Mouse (Mus musculus): ENCODE results near the gene Krt12. TPM values are rescaled to one million over a fixed set of nuclear protein-coding genes. Genes with fewer than 3 reads are reported as not detected.

The Krt12 gene
- polyA plus RNA-seq, 1 experiment from 2014 or later = 0.09 TPM

- Histone ChIP-seq H3K27me3 (replicated peaks) (no peaks in the 10 kb centered on the region), H3K27ac (no peak overlapping the region), H3K9me3 (no peaks in the 10 kb centered on the region), H3K36me3 (no peaks in the 10 kb centered on the region), H3K4me1 (no peaks in the 10 kb centered on the region), H3K4me2 (no peak overlapping the region), H3K9ac (no peak overlapping the region), H3K4me3 (replicated peaks) (no peak overlapping the region)
- no peak for ATAC-seq (ENCODE audit: insufficient read depth, low FRiP score, low read depth)
- 12% methylated on average over 3 of the region's 3 CpGs for WGBS
Observed at GRCm38 (mm10) chr11:99369229-99369628, 52.8 kb downstream of the Krt12 start.

GRCm38 (mm10) chr11:99366791-99367190, 55.3 kb downstream of the Krt12 start:
- Histone ChIP-seq H3K4me2 (no peak overlapping the region), H3K36me3 (no peaks in the 10 kb centered on the region), H3K27ac (no peak overlapping the region), H3K9me3 (no peaks in the 10 kb centered on the region), H3K9ac (no peak overlapping the region), H3K4me1 (no peaks in the 10 kb centered on the region), H3K4me3 (replicated peaks) (no peak overlapping the region), H3K27me3 (replicated peaks) (no peaks in the 10 kb centered on the region)
- WGBS = 37% methylated on average over 10 of the region's 10 CpGs
- no peak for ATAC-seq (ENCODE audit: insufficient read depth, low FRiP score, low read depth)

Other genes with a start within 250 kb of the Krt12 start
- 202 and 210 TPM in 2 replicates for gene Smarce1, start 191.2 kb downstream of the Krt12 start, polyA plus RNA-seq (2015; fragmentation: Nextera tagmentation; extraction: Ambion mirVana)
- 0.17 and 0.31 TPM in 2 replicates for gene Krt222, start 178.2 kb downstream of the Krt12 start, polyA plus RNA-seq (2015; fragmentation: Nextera tagmentation; extraction: Ambion mirVana)
- gene Krt24, start 137.0 kb downstream of the Krt12 start, polyA plus RNA-seq (2015; fragmentation: Nextera tagmentation; extraction: Ambion mirVana) = not detected in 2 replicates
- gene Krt25, start 99.3 kb downstream of the Krt12 start, polyA plus RNA-seq (2015; fragmentation: Nextera tagmentation; extraction: Ambion mirVana) = 0.06 TPM in 1 of 2 replicates, not detected in the other
- gene Krt26, start 84.3 kb downstream of the Krt12 start, polyA plus RNA-seq (2015; fragmentation: Nextera tagmentation; extraction: Ambion mirVana) = 0.06 TPM in 1 of 2 replicates, not detected in the other
- not detected in 2 replicates for gene Krt27, start 71.2 kb downstream of the Krt12 start, polyA plus RNA-seq (2015; fragmentation: Nextera tagmentation; extraction: Ambion mirVana)
- 0.08 TPM in 2 replicates for gene Krt28, start 47.4 kb downstream of the Krt12 start, polyA plus RNA-seq (2015; fragmentation: Nextera tagmentation; extraction: Ambion mirVana)
- 22.2 and 24.5 TPM in 2 replicates for gene Krt10, start 32.9 kb downstream of the Krt12 start, polyA plus RNA-seq (2015; fragmentation: Nextera tagmentation; extraction: Ambion mirVana)
- 17.1 and 19.7 TPM in 2 replicates for gene Krt20, start 15.9 kb upstream of the Krt12 start, polyA plus RNA-seq (2015; fragmentation: Nextera tagmentation; extraction: Ambion mirVana)
- 33.1 and 41.9 TPM in 2 replicates for gene Krt23, start 70.9 kb upstream of the Krt12 start, polyA plus RNA-seq (2015; fragmentation: Nextera tagmentation; extraction: Ambion mirVana)
- gene Krt39, start 99.1 kb upstream of the Krt12 start, polyA plus RNA-seq (2015; fragmentation: Nextera tagmentation; extraction: Ambion mirVana) = not detected in 2 replicates
- gene Krt40, start 120.9 kb upstream of the Krt12 start, polyA plus RNA-seq (2015; fragmentation: Nextera tagmentation; extraction: Ambion mirVana) = not detected in 2 replicates
- not detected in 2 replicates for gene Krtap3-3, start 128.6 kb upstream of the Krt12 start, polyA plus RNA-seq (2015; fragmentation: Nextera tagmentation; extraction: Ambion mirVana)
- gene Krtap3-2, start 134.6 kb upstream of the Krt12 start, polyA plus RNA-seq (2015; fragmentation: Nextera tagmentation; extraction: Ambion mirVana) = not detected in 2 replicates
- not detected in 2 replicates for gene Gm11939, start 137.2 kb upstream of the Krt12 start, polyA plus RNA-seq (2015; fragmentation: Nextera tagmentation; extraction: Ambion mirVana)
- not detected in 2 replicates for gene Krtap3-1, start 144.4 kb upstream of the Krt12 start, polyA plus RNA-seq (2015; fragmentation: Nextera tagmentation; extraction: Ambion mirVana)
- gene Krtap1-5, start 158.8 kb upstream of the Krt12 start, polyA plus RNA-seq (2015; fragmentation: Nextera tagmentation; extraction: Ambion mirVana) = not detected in 2 replicates
- gene Krtap1-4, start 161.4 kb upstream of the Krt12 start, polyA plus RNA-seq (2015; fragmentation: Nextera tagmentation; extraction: Ambion mirVana) = not detected in 2 replicates
- not detected in 2 replicates for gene Krtap1-3, start 169.1 kb upstream of the Krt12 start, polyA plus RNA-seq (2015; fragmentation: Nextera tagmentation; extraction: Ambion mirVana)
- gene Krtap9-3, start 175.8 kb upstream of the Krt12 start, polyA plus RNA-seq (2015; fragmentation: Nextera tagmentation; extraction: Ambion mirVana) = not detected in 2 replicates
- not detected in 2 replicates for gene Gm11938, start 181.0 kb upstream of the Krt12 start, polyA plus RNA-seq (2015; fragmentation: Nextera tagmentation; extraction: Ambion mirVana)
- not detected in 2 replicates for gene Gm11937, start 187.9 kb upstream of the Krt12 start, polyA plus RNA-seq (2015; fragmentation: Nextera tagmentation; extraction: Ambion mirVana)
- not detected in 2 replicates for gene Krtap2-4, start 192.6 kb upstream of the Krt12 start, polyA plus RNA-seq (2015; fragmentation: Nextera tagmentation; extraction: Ambion mirVana)
- not detected in 2 replicates for gene Gm11562, start 198.2 kb upstream of the Krt12 start, polyA plus RNA-seq (2015; fragmentation: Nextera tagmentation; extraction: Ambion mirVana)
- gene Krtap4-1, start 206.0 kb upstream of the Krt12 start, polyA plus RNA-seq (2015; fragmentation: Nextera tagmentation; extraction: Ambion mirVana) = not detected in 2 replicates
- not detected in 2 replicates for gene Krtap4-2, start 212.8 kb upstream of the Krt12 start, polyA plus RNA-seq (2015; fragmentation: Nextera tagmentation; extraction: Ambion mirVana)
- gene Krtap4-7, start 221.8 kb upstream of the Krt12 start, polyA plus RNA-seq (2015; fragmentation: Nextera tagmentation; extraction: Ambion mirVana) = not detected in 2 replicates
- gene Gm11555, start 228.0 kb upstream of the Krt12 start, polyA plus RNA-seq (2015; fragmentation: Nextera tagmentation; extraction: Ambion mirVana) = not detected in 2 replicates
- gene Gm11563, start 236.7 kb upstream of the Krt12 start, polyA plus RNA-seq (2015; fragmentation: Nextera tagmentation; extraction: Ambion mirVana) = not detected in 2 replicates
- not detected in 2 replicates for gene Krtap4-6, start 243.7 kb upstream of the Krt12 start, polyA plus RNA-seq (2015; fragmentation: Nextera tagmentation; extraction: Ambion mirVana)

Data from stomach, embryonic 15.5 days (tissue).